Mouse (Mus musculus): Measurements from ENCODE around the gene Iffo1. TPM values are rescaled to one million over a fixed set of nuclear protein-coding genes. Genes with fewer than 3 reads are reported as not detected.

Iffo1 gene
- polyA plus RNA-seq, 1 experiment from 2014 or later: 4.2 TPM

DNA sequence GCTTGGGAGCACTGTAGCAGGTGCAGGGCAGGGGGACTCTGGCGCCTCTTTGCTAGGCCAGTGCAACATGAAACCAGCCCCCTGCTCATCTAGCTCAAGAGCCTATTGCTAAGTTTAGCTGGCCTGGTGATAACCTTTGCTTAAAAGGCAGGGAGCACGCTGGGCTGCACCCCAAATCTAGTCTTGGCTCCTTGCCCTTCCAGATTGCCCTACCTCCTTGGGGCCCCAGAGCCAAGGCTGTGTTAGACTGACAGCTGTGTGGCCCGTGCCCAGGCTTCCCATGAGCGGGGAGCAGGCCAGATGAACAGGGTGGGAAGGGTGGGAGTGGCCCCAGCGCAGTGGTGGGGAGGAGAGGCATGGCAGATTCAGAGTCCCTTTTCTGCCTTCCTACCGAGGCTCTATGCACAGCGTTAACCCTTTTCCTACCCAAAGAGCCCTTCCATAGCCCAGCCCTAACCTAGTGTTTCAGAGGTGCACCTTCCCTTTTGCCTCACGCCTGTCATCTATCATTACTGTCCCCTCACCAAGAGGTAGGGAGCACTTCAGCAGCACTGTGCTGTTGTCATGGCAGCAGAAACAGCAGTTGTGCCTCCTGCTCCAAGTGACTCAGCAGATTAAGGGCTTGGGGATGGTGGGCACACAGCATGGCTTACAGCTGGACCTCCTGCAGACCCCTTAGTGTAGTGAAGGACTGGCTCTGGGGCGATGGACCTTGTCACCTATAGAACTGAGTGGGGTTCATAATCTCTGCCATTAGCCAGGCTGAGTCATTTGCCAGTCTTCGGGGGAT, 22.0 kb downstream of the Iffo1 start:
- WGBS (ENCODE audit: insufficient replicate concordance): 19% methylated on average over 10 of the region's 10 CpGs
- Histone ChIP-seq H3K27me3 (ENCODE audit: control insufficient read depth, insufficient read depth, low read depth, low read length) (no peaks in the 10 kb centered on the region), H3K9ac (ENCODE audit: low read depth, low read length) (peak overlapping the region; percentile 84; the same call in 1 of the 2 replicates), H3K4me1 (ENCODE audit: control insufficient read depth, low read depth, low read length) (peaks cover 45% of the 10 kb centered on the region), H3K4me2 (ENCODE audit: low read depth, low read length) (peak overlapping the region; percentile 88), H3K9me3 (replicated peaks; ENCODE audit: control insufficient read depth, low read length) (no peaks in the 10 kb centered on the region), H3K27ac (ENCODE audit: low read length) (peak overlapping the region; percentile 72), H3K36me3 (ENCODE audit: control insufficient read depth, insufficient read depth) (peaks cover 52% of the 10 kb centered on the region), H3K4me3 (ENCODE audit: low read depth, low read length) (peak overlapping the region; percentile 84)
- 0 out of 2 replicates have a peak, but pooled peaks have one; percentile 4 for ATAC-seq (ENCODE audit: low read depth)

DNA sequence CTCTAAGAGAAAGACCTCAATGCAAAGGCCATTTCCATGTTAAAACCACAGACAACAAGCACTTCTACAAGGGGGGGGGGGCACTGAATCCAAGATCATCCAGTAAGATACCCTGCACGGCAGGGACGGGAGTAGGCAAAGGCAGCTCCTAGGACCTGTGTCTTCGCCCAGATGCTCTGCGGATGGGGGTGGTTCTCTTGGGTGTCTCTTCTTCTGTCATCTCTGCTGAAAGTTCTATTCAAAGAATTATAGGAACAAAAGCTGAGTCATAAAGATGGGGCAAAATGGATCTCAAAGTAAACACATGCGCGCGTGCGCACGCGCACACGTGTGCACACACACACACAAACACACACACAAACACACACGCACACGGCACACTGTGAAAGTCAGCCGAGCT, 23.0 kb downstream of the Iffo1 start:
- Histone ChIP-seq H3K4me3 (ENCODE audit: low read depth, low read length) (no peak overlapping the region), H3K27me3 (ENCODE audit: control insufficient read depth, insufficient read depth, low read depth, low read length) (no peaks in the 10 kb centered on the region), H3K4me2 (ENCODE audit: low read depth, low read length) (no peak overlapping the region), H3K9me3 (replicated peaks; ENCODE audit: control insufficient read depth, low read length) (no peaks in the 10 kb centered on the region), H3K4me1 (ENCODE audit: control insufficient read depth, low read depth, low read length) (peaks cover 44% of the 10 kb centered on the region), H3K27ac (ENCODE audit: low read length) (no peak overlapping the region), H3K9ac (ENCODE audit: low read depth, low read length) (no peak overlapping the region), H3K36me3 (ENCODE audit: control insufficient read depth, insufficient read depth) (peaks cover 62% of the 10 kb centered on the region)
- no peak for ATAC-seq (ENCODE audit: low read depth)
- 89% methylated on average over 14 of the region's 14 CpGs for WGBS (ENCODE audit: insufficient replicate concordance)

DNA sequence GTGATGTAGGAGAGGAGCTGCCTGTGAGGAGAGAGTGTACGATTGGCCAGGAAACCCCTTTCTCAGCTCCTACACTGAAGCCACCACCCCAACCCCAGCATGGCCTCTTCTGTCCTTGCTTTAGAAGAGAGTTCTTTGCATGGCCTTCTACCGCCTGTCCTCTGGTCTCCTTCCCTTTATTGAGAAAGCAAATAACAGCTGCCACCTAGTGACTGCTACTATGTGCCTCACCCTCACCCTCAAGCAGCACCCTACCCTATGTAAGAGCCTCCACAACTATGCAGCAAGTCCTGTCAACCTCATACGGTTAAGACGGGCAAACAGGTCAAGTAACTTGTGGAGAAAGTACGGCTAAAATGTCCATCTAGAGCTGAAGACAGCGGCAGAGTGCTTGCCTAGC, 25.2 kb downstream of the Iffo1 start:
- WGBS (ENCODE audit: insufficient replicate concordance): 86% methylated on average over 6 of the region's 6 CpGs
- H3K36me3 ChIP-seq (ENCODE audit: control insufficient read depth, insufficient read depth): peaks cover 80% of the 10 kb centered on the region
- no peak overlapping the region for H3K4me3 ChIP-seq (ENCODE audit: low read depth, low read length)
- no peak overlapping the region for H3K9ac ChIP-seq (ENCODE audit: low read depth, low read length)
- no peaks in the 10 kb centered on the region for H3K9me3 ChIP-seq (replicated peaks; ENCODE audit: control insufficient read depth, low read length)
- no peak for ATAC-seq (ENCODE audit: low read depth)
- no peak overlapping the region for H3K4me2 ChIP-seq (ENCODE audit: low read depth, low read length)
- peaks cover 33% of the 10 kb centered on the region for H3K4me1 ChIP-seq (ENCODE audit: control insufficient read depth, low read depth, low read length)
- H3K27ac ChIP-seq (ENCODE audit: low read length): no peak overlapping the region
- no peaks in the 10 kb centered on the region for H3K27me3 ChIP-seq (ENCODE audit: control insufficient read depth, insufficient read depth, low read depth, low read length)

DNA sequence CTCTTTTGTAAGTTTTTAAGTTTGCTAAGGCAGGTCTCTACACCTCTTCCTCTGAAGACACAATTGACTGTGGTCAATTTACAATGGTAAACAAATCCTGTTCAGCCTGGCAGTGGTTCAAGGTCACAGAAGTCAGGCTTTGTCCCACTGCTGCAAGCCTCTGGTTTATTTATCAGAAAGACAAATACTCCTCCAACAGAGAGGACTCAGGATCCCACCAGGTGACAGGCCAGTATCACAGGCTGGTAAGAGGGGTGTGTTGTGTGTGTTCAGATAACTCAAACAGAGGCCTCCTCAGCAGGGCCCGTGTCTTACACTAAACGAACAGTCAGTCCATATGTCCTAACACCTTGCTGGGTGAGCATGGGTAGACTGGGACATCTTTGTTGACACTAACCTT, 27.4 kb downstream of the Iffo1 start:
- Histone ChIP-seq H3K27me3 (ENCODE audit: control insufficient read depth, insufficient read depth, low read depth, low read length) (no peaks in the 10 kb centered on the region), H3K36me3 (ENCODE audit: control insufficient read depth, insufficient read depth) (peaks cover 100% of the 10 kb centered on the region), H3K27ac (ENCODE audit: low read length) (peak overlapping the region; percentile 64), H3K9me3 (replicated peaks; ENCODE audit: control insufficient read depth, low read length) (no peaks in the 10 kb centered on the region), H3K9ac (ENCODE audit: low read depth, low read length) (no peak overlapping the region), H3K4me1 (ENCODE audit: control insufficient read depth, low read depth, low read length) (peaks cover 14% of the 10 kb centered on the region), H3K4me3 (ENCODE audit: low read depth, low read length) (no peak overlapping the region), H3K4me2 (ENCODE audit: low read depth, low read length) (no peak overlapping the region)
- 68% methylated on average over 2 of the region's 2 CpGs for WGBS (ENCODE audit: insufficient replicate concordance)
- ATAC-seq (ENCODE audit: low read depth): peak; percentile 78

DNA sequence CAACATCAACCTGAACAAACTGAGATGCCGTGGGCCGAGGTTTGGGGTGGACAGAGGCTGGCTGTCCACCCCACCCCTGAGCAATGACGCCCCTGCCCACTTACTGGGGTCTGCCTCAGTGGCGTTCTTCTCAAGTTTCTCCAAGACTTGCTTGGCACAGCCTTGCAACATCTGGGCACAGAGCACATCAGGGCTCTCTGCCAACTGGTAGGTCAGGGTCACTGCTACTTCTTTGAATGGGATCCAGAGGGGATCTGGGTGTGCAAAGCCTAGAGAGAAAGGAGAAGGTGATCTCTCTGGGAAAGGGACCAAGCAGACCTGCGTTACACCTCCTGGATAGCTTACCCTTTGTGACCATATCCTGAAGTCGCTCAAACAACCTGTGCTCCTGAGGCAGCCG, 28.2 kb downstream of the Iffo1 start:
- Histone ChIP-seq H3K36me3 (ENCODE audit: control insufficient read depth, insufficient read depth) (peaks cover 100% of the 10 kb centered on the region), H3K4me2 (ENCODE audit: low read depth, low read length) (no peak overlapping the region), H3K4me1 (ENCODE audit: control insufficient read depth, low read depth, low read length) (peaks cover 6% of the 10 kb centered on the region; the same call in 1 of the 2 replicates), H3K27me3 (ENCODE audit: control insufficient read depth, insufficient read depth, low read depth, low read length) (no peaks in the 10 kb centered on the region), H3K9ac (ENCODE audit: low read depth, low read length) (no peak overlapping the region), H3K27ac (ENCODE audit: low read length) (peak overlapping the region; percentile 64), H3K9me3 (replicated peaks; ENCODE audit: control insufficient read depth, low read length) (no peaks in the 10 kb centered on the region), H3K4me3 (ENCODE audit: low read depth, low read length) (no peak overlapping the region)
- no peak for ATAC-seq (ENCODE audit: low read depth)
- 88% methylated on average over 7 of the region's 7 CpGs for WGBS (ENCODE audit: insufficient replicate concordance)

DNA sequence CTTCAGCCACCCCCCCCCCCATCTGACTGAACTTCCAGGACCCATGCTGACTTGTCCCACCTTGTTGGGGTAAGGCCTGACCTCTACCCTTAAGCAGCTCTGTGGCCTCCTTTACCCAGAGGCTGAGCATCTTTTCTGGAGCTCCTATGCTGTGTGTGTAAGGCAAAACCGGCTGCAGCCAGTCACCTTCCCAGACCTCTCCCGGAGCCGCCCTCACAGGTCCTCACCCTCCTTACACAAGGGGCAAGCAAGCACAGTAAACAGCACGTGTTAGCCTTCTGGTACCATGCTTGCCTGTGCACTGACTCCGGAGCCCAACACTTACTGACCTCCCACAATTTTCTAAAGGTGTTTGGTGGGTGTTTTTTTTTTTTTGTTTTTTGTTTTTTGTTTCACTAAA, 30.4 kb downstream of the Iffo1 start:
- Histone ChIP-seq H3K4me3 (ENCODE audit: low read depth, low read length) (no peak overlapping the region), H3K9ac (ENCODE audit: low read depth, low read length) (no peak overlapping the region), H3K4me1 (ENCODE audit: control insufficient read depth, low read depth, low read length) (peaks cover 5% of the 10 kb centered on the region; the same call in 1 of the 2 replicates), H3K9me3 (replicated peaks; ENCODE audit: control insufficient read depth, low read length) (no peaks in the 10 kb centered on the region), H3K27ac (ENCODE audit: low read length) (no peak overlapping the region), H3K4me2 (ENCODE audit: low read depth, low read length) (no peak overlapping the region), H3K36me3 (ENCODE audit: control insufficient read depth, insufficient read depth) (peaks cover 100% of the 10 kb centered on the region), H3K27me3 (ENCODE audit: control insufficient read depth, insufficient read depth, low read depth, low read length) (no peaks in the 10 kb centered on the region)
- ATAC-seq (ENCODE audit: low read depth): no peak
- 93% methylated on average over 5 of the region's 5 CpGs for WGBS (ENCODE audit: insufficient replicate concordance)

DNA sequence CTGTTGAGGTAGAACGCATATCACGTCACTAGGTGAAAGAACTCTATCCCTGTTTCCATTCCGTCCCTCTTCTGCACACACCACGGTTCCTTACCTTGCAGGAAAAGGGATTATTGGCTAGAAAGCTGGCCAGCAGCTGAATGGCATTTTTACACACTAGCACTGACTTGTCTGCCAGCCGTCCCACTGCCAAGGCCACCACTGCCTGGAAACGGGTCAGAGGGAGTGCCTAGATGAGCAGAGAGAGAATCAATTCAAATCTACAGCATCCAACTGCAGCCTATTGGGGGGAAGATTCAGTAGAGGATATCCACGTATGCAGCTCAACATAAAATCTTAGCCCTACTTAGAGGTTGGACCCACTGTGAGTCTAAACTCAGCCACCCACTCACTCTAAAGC, 34.6 kb downstream of the Iffo1 start:
- ATAC-seq (ENCODE audit: low read depth): no peak
- no peaks in the 10 kb centered on the region for H3K27me3 ChIP-seq (ENCODE audit: control insufficient read depth, insufficient read depth, low read depth, low read length)
- H3K9ac ChIP-seq (ENCODE audit: low read depth, low read length): no peak overlapping the region
- H3K4me1 ChIP-seq (ENCODE audit: control insufficient read depth, low read depth, low read length): no peaks in the 10 kb centered on the region
- H3K9me3 ChIP-seq (replicated peaks; ENCODE audit: control insufficient read depth, low read length): no peaks in the 10 kb centered on the region
- WGBS (ENCODE audit: insufficient replicate concordance): 92% methylated on average over 7 of the region's 7 CpGs
- H3K4me3 ChIP-seq (ENCODE audit: low read depth, low read length): no peak overlapping the region
- no peak overlapping the region for H3K4me2 ChIP-seq (ENCODE audit: low read depth, low read length)
- H3K36me3 ChIP-seq (ENCODE audit: control insufficient read depth, insufficient read depth): peaks cover 98% of the 10 kb centered on the region
- H3K27ac ChIP-seq (ENCODE audit: low read length): no peak overlapping the region

DNA sequence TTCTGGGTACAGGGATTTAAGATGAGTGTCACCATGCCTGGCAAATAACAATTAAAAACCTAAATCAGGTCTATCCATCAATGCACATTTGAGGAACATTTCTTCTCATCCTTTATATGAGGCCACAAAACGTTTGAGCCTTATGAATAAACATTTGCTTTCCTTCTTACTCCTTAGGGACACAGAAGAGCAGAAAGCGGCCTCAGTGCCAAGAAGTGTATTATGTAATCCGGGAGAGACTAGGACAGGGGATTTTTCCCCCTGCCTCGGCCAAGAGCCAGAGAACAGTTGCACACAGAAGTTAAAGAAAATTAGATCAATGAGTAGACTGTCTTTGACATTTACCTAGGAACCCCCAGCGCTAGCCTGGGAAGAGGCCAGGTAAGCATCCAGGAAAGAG, 37.1 kb downstream of the Iffo1 start:
- H3K9ac ChIP-seq (ENCODE audit: low read depth, low read length): no peak overlapping the region
- H3K4me1 ChIP-seq (ENCODE audit: control insufficient read depth, low read depth, low read length): no peaks in the 10 kb centered on the region
- ATAC-seq (ENCODE audit: low read depth): no peak

DNA sequence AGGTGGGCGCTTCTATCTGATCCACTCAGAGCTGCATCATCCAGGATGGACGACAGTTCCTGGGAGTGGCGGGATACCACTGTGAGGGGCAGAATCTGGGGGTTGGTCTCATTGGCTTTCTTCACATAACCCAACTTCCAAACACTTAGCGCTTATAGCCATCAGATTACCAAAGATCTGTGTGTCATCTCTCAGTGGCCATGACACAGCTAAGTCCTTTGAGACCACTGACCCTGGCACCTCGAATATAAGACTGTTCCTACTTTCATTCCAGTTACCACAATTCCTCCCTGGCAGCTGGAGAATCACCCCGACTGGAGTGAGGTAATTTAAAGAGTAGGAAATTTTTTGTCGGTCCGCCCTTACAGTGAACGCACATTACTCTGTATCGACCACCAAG, 41.2 kb downstream of the Iffo1 start:
- Histone ChIP-seq H3K27me3 (ENCODE audit: control insufficient read depth, insufficient read depth, low read depth, low read length) (no peaks in the 10 kb centered on the region), H3K9ac (ENCODE audit: low read depth, low read length) (no peak overlapping the region), H3K4me1 (ENCODE audit: control insufficient read depth, low read depth, low read length) (peaks cover 14% of the 10 kb centered on the region), H3K4me2 (ENCODE audit: low read depth, low read length) (no peak overlapping the region), H3K9me3 (replicated peaks; ENCODE audit: control insufficient read depth, low read length) (no peaks in the 10 kb centered on the region), H3K27ac (ENCODE audit: low read length) (no peak overlapping the region), H3K36me3 (ENCODE audit: control insufficient read depth, insufficient read depth) (peaks cover 83% of the 10 kb centered on the region), H3K4me3 (ENCODE audit: low read depth, low read length) (no peak overlapping the region)
- 88% methylated on average over 10 of the region's 10 CpGs for WGBS (ENCODE audit: insufficient replicate concordance)
- no peak for ATAC-seq (ENCODE audit: low read depth)

More for the DNA sequence above, 37.1 kb downstream of the Iffo1 start:
- H3K4me3 ChIP-seq (ENCODE audit: low read depth, low read length): no peak overlapping the region
- H3K9me3 ChIP-seq (replicated peaks; ENCODE audit: control insufficient read depth, low read length): no peaks in the 10 kb centered on the region
- no peaks in the 10 kb centered on the region for H3K27me3 ChIP-seq (ENCODE audit: control insufficient read depth, insufficient read depth, low read depth, low read length)
- H3K4me2 ChIP-seq (ENCODE audit: low read depth, low read length): no peak overlapping the region
- no peak overlapping the region for H3K27ac ChIP-seq (ENCODE audit: low read length)
- H3K36me3 ChIP-seq (ENCODE audit: control insufficient read depth, insufficient read depth): peaks cover 98% of the 10 kb centered on the region
- WGBS (ENCODE audit: insufficient replicate concordance): 84% methylated on average over 5 of the region's 5 CpGs
